Mouse (Mus musculus) midbrain, embryonic 14.5 days (tissue): ENCODE measurements around the gene Clasp1. TPM values are rescaled to one million over a fixed set of nuclear protein-coding genes. Genes with fewer than 3 reads are reported as not detected.
A peak's percentile ranks its signal among the peaks of the same experiment; 100 is the strongest.

Experiments
- ATAC-seq: fragments of 200-750 bp; cut with Nextera tagmentation; 2 replicates; pipeline ENCODE4 v1.8.0; 2017; ENCODE audit warnings: moderate number of reproducible peaks, moderate library complexity; ENCODE audit not compliant: low FRiP score, low TSS enrichment
- DNase-seq: peaks from one replicate; pipeline ENCODE4 v3.0.0-alpha.2; 2015
- H3K27ac ChIP-seq: fragments of 300-500 bp; sonication (generic); replicated peaks from 2 replicates; pipeline ENCODE4 v1.5.1; 2014; ENCODE audit warnings: mild to moderate bottlenecking, low read depth, low read length, moderate library complexity
- H3K27me3 ChIP-seq: fragments of 300-500 bp; sonication (generic); 2 replicates; pipeline ENCODE4 v1.6.1; 2014; ENCODE audit warnings: low read length, control low read depth, mixed read lengths; ENCODE audit not compliant: control insufficient read depth, insufficient read depth
- H3K36me3 ChIP-seq: fragments of 300-500 bp; sonication (generic); 2 replicates; pipeline ENCODE4 v1.6.1; 2014; ENCODE audit warnings: low read length, control low read depth; ENCODE audit not compliant: control insufficient read depth, insufficient read depth
- H3K4me1 ChIP-seq: fragments of 300-500 bp; sonication (generic); 2 replicates; pipeline ENCODE4 v1.6.1; 2014; ENCODE audit warnings: mild to moderate bottlenecking, antibody characterized with exemption, low read length, control low read depth; ENCODE audit not compliant: control insufficient read depth, insufficient read depth
- H3K4me2 ChIP-seq: fragments of 300-500 bp; sonication (generic); 2 replicates; pipeline ENCODE4 v1.6.1; 2014; ENCODE audit warnings: mild to moderate bottlenecking, low read length, moderate library complexity
- H3K4me3 ChIP-seq: fragments of 300-500 bp; sonication (generic); replicated peaks from 2 replicates; pipeline ENCODE4 v1.5.1; 2014; ENCODE audit warnings: low read depth, low read length
- H3K9ac ChIP-seq: fragments of 300-500 bp; sonication (generic); replicated peaks from 2 replicates; pipeline ENCODE4 v1.6.1; 2014; ENCODE audit warnings: mild to moderate bottlenecking, low read length, moderate library complexity
- H3K9me3 ChIP-seq: fragments of 300-500 bp; sonication (generic); 2 replicates; pipeline ENCODE4 v1.6.1; 2016; ENCODE audit warnings: low read length, control low read depth, mixed read lengths; ENCODE audit not compliant: control insufficient read depth
- WGBS: fragments of 180-500 bp; shearing (Covaris S2); extraction: QIAGEN DNeasy Blood & Tissue Kit; methylation state at CpG from one replicate; pipeline ENCODE4 v1.1.7; 2014; 5-methylcytosine and 5-hydroxymethylcytosine counted together
- polyA plus RNA-seq: library from polyadenylated mRNA; unstranded; fragments of >200 nt; fragmentation: Nextera tagmentation; extraction: Ambion mirVana; gene quantifications from 2 replicates; pipeline ENCODE4 v1.2.1, GENCODE M21; 2014

Clasp1 gene
- polyA plus RNA-seq, 1 experiment from 2014 or later: 140 TPM

- under 1% methylated on average over 19 of the region's 19 CpGs for WGBS
- Histone ChIP-seq H3K27me3 (no peaks in the 10 kb centered on the region), H3K36me3 (no peaks in the 10 kb centered on the region), H3K9ac (peak overlapping the region; percentile 54), H3K9me3 (no peaks in the 10 kb centered on the region), H3K4me2 (peak overlapping the region; percentile 62), H3K4me3 (peak overlapping the region; percentile 89), H3K27ac (peak overlapping the region; percentile 80), H3K4me1 (peaks cover 21% of the 10 kb centered on the region)
- ATAC-seq (0 out of 2 replicates have a peak, but pooled peaks have one; percentile 12), DNase-seq (peak; percentile 86)
Measured at GRCm38 (mm10) chr1:118388127-118388756, 616 bp upstream of the Clasp1 start.

GRCm38 (mm10) chr1:118389454-118390265 lies 802 bp downstream of the Clasp1 start:
- Histone ChIP-seq H3K27ac (peak overlapping the region; percentile 96), H3K4me2 (peak overlapping the region; percentile 62), H3K36me3 (0 out of 2 replicates have a peak, but pooled peaks cover 3% of the 10 kb centered on the region), H3K27me3 (no peaks in the 10 kb centered on the region), H3K9me3 (no peaks in the 10 kb centered on the region), H3K4me1 (peaks cover 21% of the 10 kb centered on the region), H3K9ac (peak overlapping the region; percentile 94), H3K4me3 (peak overlapping the region; percentile 89)
- peak; percentile 61 for ATAC-seq
- DNase-seq: peak; percentile 78
- WGBS: under 1% methylated on average over 44 of the region's 44 CpGs

- Histone ChIP-seq H3K4me3 (peak overlapping the region; percentile 89), H3K36me3 (0 out of 2 replicates have a peak, but pooled peaks cover 3% of the 10 kb centered on the region), H3K9me3 (no peaks in the 10 kb centered on the region), H3K4me1 (peaks cover 21% of the 10 kb centered on the region), H3K27me3 (no peaks in the 10 kb centered on the region), H3K27ac (peak overlapping the region; percentile 96), H3K4me2 (peak overlapping the region; percentile 62), H3K9ac (peak overlapping the region; percentile 94)
- WGBS: 12% methylated on average over 8 of the region's 8 CpGs
- DNase-seq (no peak), ATAC-seq (no peak)
Measured at GRCm38 (mm10) chr1:118390266-118390660, 1.4 kb downstream of the Clasp1 start.

- H3K4me1 ChIP-seq: peaks cover 21% of the 10 kb centered on the region
- DNase-seq (peak; percentile 8), ATAC-seq (no peak)
- H3K9me3 ChIP-seq: no peaks in the 10 kb centered on the region
- no peak overlapping the region for H3K27ac ChIP-seq
- H3K27me3 ChIP-seq: no peaks in the 10 kb centered on the region
- H3K4me2 ChIP-seq: peak overlapping the region; percentile 62
- H3K4me3 ChIP-seq: peak overlapping the region; percentile 89
- no peak overlapping the region; the same call in 1 of the 2 replicates for H3K9ac ChIP-seq
- H3K36me3 ChIP-seq: 0 out of 2 replicates have a peak, but pooled peaks cover 3% of the 10 kb centered on the region
- WGBS: 76% methylated on average over 2 of the region's 2 CpGs
Measured at GRCm38 (mm10) chr1:118390871-118391387, 2.1 kb downstream of the Clasp1 start.

- DNase-seq: no peak
Measured at GRCm38 (mm10) chr1:118392246-118392645, 3.4 kb downstream of the Clasp1 start.

GRCm38 (mm10) chr1:118393916-118394315 lies 5.1 kb downstream of the Clasp1 start:
- ATAC-seq (no peak), DNase-seq (no peak)
- Histone ChIP-seq H3K27me3 (no peaks in the 10 kb centered on the region), H3K36me3 (0 out of 2 replicates have a peak, but pooled peaks cover 3% of the 10 kb centered on the region), H3K4me3 (no peak overlapping the region), H3K4me1 (peaks cover 19% of the 10 kb centered on the region), H3K4me2 (no peak overlapping the region), H3K9me3 (no peaks in the 10 kb centered on the region), H3K27ac (no peak overlapping the region), H3K9ac (no peak overlapping the region)
- 93% methylated on average over 3 of the region's 3 CpGs for WGBS

More at GRCm38 (mm10) chr1:118392246-118392645, 3.4 kb downstream of the Clasp1 start:
- Histone ChIP-seq H3K27ac (no peak overlapping the region), H3K4me1 (peaks cover 21% of the 10 kb centered on the region), H3K36me3 (0 out of 2 replicates have a peak, but pooled peaks cover 3% of the 10 kb centered on the region), H3K4me3 (no peak overlapping the region), H3K27me3 (no peaks in the 10 kb centered on the region), H3K4me2 (0 out of 2 replicates have a peak overlapping the region, but pooled peaks have one; percentile 17), H3K9me3 (no peaks in the 10 kb centered on the region), H3K9ac (no peak overlapping the region)
- no peak for ATAC-seq
- 92% methylated on average over 2 of the region's 2 CpGs for WGBS

GRCm38 (mm10) chr1:118397866-118398265 lies 9.0 kb downstream of the Clasp1 start:
- Histone ChIP-seq H3K9ac (no peak overlapping the region), H3K36me3 (0 out of 2 replicates have a peak, but pooled peaks cover 3% of the 10 kb centered on the region), H3K27ac (no peak overlapping the region), H3K4me2 (no peak overlapping the region), H3K27me3 (no peaks in the 10 kb centered on the region), H3K9me3 (no peaks in the 10 kb centered on the region), H3K4me1 (no peaks in the 10 kb centered on the region), H3K4me3 (no peak overlapping the region)
- DNase-seq: no peak
- 96% methylated on average over 9 of the region's 9 CpGs for WGBS
- no peak for ATAC-seq

GRCm38 (mm10) chr1:118398567-118398966 lies 9.7 kb downstream of the Clasp1 start:
- Histone ChIP-seq H3K4me1 (no peaks in the 10 kb centered on the region), H3K36me3 (0 out of 2 replicates have a peak, but pooled peaks cover 3% of the 10 kb centered on the region), H3K4me3 (no peak overlapping the region), H3K9me3 (no peaks in the 10 kb centered on the region), H3K27me3 (no peaks in the 10 kb centered on the region), H3K9ac (no peak overlapping the region), H3K4me2 (no peak overlapping the region), H3K27ac (no peak overlapping the region)
- no peak for DNase-seq
- ATAC-seq: no peak
- 78% methylated on average over 6 of the region's 6 CpGs for WGBS
